Mouse (Mus musculus): Measurements from ENCODE around the gene G6pdx. TPM values are rescaled to one million over a fixed set of nuclear protein-coding genes. Genes with fewer than 3 reads are reported as not detected.

Gene G6pdx
- total and polyA plus RNA-seq, 2 experiments from 2014 or later = 40.2 to 55.6 TPM

DNA sequence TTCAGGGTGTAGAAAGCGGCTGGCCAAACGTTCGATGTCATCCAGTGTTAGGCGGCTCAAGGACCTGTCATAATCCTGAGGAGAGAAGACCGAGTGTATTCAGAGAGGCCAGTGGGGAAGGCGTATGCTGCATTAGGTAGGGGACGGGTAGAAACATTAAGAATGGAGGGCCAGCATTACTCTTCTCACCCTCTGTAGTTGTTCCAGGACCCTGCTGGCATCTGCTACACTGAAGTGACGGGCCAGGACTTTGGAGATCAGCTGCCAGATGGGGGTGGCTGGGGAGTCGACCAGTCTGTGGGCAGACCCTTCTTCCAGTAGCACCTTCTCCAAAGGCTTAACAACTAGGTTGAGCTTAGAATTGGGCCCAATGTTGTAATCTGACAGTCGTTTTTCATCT is 61.5 kb downstream of the G6pdx start:
- DNase-seq (ENCODE audit: low spot score) = no peak
- peak overlapping the region; percentile 74; the same call in 1 of the 2 replicates for H3K9ac ChIP-seq (replicated peaks; ENCODE audit: low read length, poor library complexity, severe bottlenecking)
- peaks cover 5% of the 10 kb centered on the region; the same call in 1 of the 2 replicates for H3K4me1 ChIP-seq (ENCODE audit: insufficient read depth, low read length)
- WGBS = 70% methylated on average over 10 of the region's 10 CpGs
- H3K4me2 ChIP-seq (ENCODE audit: low read depth, low read length, poor library complexity, severe bottlenecking) = peak overlapping the region; percentile 55
- H3K27ac ChIP-seq (ENCODE audit: low read depth, low read length) = peak overlapping the region; percentile 83
- ATAC-seq (ENCODE audit: low FRiP score) = no peak
- no peaks in the 10 kb centered on the region for H3K27me3 ChIP-seq (ENCODE audit: insufficient read depth, low read length)
- H3K9me3 ChIP-seq (ENCODE audit: low read length) = no peaks in the 10 kb centered on the region
- no peak for TF ChIP-seq CTCF (IDR thresholded peaks at IDR 0.05)
- H3K36me3 ChIP-seq (ENCODE audit: insufficient read depth, low read length) = no peaks in the 10 kb centered on the region
- peak overlapping the region; percentile 51 for H3K4me3 ChIP-seq (ENCODE audit: low read depth, low read length)

Other genes with a start within 250 kb of the G6pdx start
- 219 and 282 TPM in 2 replicates for gene Flna, start 179.4 kb downstream of the G6pdx start, total RNA-seq (2014; rRNA removed)
- gene Flna, start 179.4 kb downstream of the G6pdx start, polyA plus RNA-seq (2015; fragmentation: Nextera tagmentation; extraction: Ambion mirVana) = 52.8 and 54.8 TPM in 2 replicates
- gene Emd, start 174.5 kb downstream of the G6pdx start, total RNA-seq (2014; rRNA removed) = 58.0 and 70.0 TPM in 2 replicates
- gene Emd, start 174.5 kb downstream of the G6pdx start, polyA plus RNA-seq (2015; fragmentation: Nextera tagmentation; extraction: Ambion mirVana) = 16.3 and 18.2 TPM in 2 replicates
- 2,035 and 2,080 TPM in 2 replicates for gene Rpl10, start 158.4 kb downstream of the G6pdx start, total RNA-seq (2014; rRNA removed)
- gene Rpl10, start 158.4 kb downstream of the G6pdx start, polyA plus RNA-seq (2015; fragmentation: Nextera tagmentation; extraction: Ambion mirVana) = 390 and 408 TPM in 2 replicates
- gene Taz, start 147.3 kb downstream of the G6pdx start, total RNA-seq (2014; rRNA removed) = 44.4 and 49.2 TPM in 2 replicates
- gene Taz, start 147.3 kb downstream of the G6pdx start, polyA plus RNA-seq (2015; fragmentation: Nextera tagmentation; extraction: Ambion mirVana) = 65.9 and 69.8 TPM in 2 replicates
- 3.8 and 7.5 TPM in 2 replicates for gene Dnase1l1, start 146.9 kb downstream of the G6pdx start, total RNA-seq (2014; rRNA removed)
- 3.0 and 3.3 TPM in 2 replicates for gene Dnase1l1, start 146.9 kb downstream of the G6pdx start, polyA plus RNA-seq (2015; fragmentation: Nextera tagmentation; extraction: Ambion mirVana)
- gene Atp6ap1, start 132.1 kb downstream of the G6pdx start, total RNA-seq (2014; rRNA removed) = 307 and 359 TPM in 2 replicates
- gene Atp6ap1, start 132.1 kb downstream of the G6pdx start, polyA plus RNA-seq (2015; fragmentation: Nextera tagmentation; extraction: Ambion mirVana) = 371 and 388 TPM in 2 replicates
- gene Gdi1, start 124.2 kb downstream of the G6pdx start, total RNA-seq (2014; rRNA removed) = 344 and 530 TPM in 2 replicates
- 951 and 960 TPM in 2 replicates for gene Gdi1, start 124.2 kb downstream of the G6pdx start, polyA plus RNA-seq (2015; fragmentation: Nextera tagmentation; extraction: Ambion mirVana)
- gene Fam50a, start 116.2 kb downstream of the G6pdx start, total RNA-seq (2014; rRNA removed) = 9.3 and 9.4 TPM in 2 replicates
- gene Fam50a, start 116.2 kb downstream of the G6pdx start, polyA plus RNA-seq (2015; fragmentation: Nextera tagmentation; extraction: Ambion mirVana) = 55.5 and 57.2 TPM in 2 replicates
- gene Plxna3, start 100.1 kb downstream of the G6pdx start, total RNA-seq (2014; rRNA removed) = 144 and 167 TPM in 2 replicates
- gene Plxna3, start 100.1 kb downstream of the G6pdx start, polyA plus RNA-seq (2015; fragmentation: Nextera tagmentation; extraction: Ambion mirVana) = 28.6 and 28.9 TPM in 2 replicates
- 40.2 and 67.1 TPM in 2 replicates for gene Lage3, start 75.6 kb downstream of the G6pdx start, total RNA-seq (2014; rRNA removed)
- 62.0 and 65.8 TPM in 2 replicates for gene Lage3, start 75.6 kb downstream of the G6pdx start, polyA plus RNA-seq (2015; fragmentation: Nextera tagmentation; extraction: Ambion mirVana)
- 46.3 and 53.6 TPM in 2 replicates for gene Ubl4a, start 56.0 kb downstream of the G6pdx start, total RNA-seq (2014; rRNA removed)
- 67.1 and 75.0 TPM in 2 replicates for gene Ubl4a, start 56.0 kb downstream of the G6pdx start, polyA plus RNA-seq (2015; fragmentation: Nextera tagmentation; extraction: Ambion mirVana)
- gene Slc10a3, start 55.8 kb downstream of the G6pdx start, total RNA-seq (2014; rRNA removed) = 6.2 and 9.4 TPM in 2 replicates
- 6.1 and 6.9 TPM in 2 replicates for gene Slc10a3, start 55.8 kb downstream of the G6pdx start, polyA plus RNA-seq (2015; fragmentation: Nextera tagmentation; extraction: Ambion mirVana)
- gene Fam3a, start 35.9 kb downstream of the G6pdx start, total RNA-seq (2014; rRNA removed) = 23.6 and 29.9 TPM in 2 replicates
- 31.2 and 33.4 TPM in 2 replicates for gene Fam3a, start 35.9 kb downstream of the G6pdx start, polyA plus RNA-seq (2015; fragmentation: Nextera tagmentation; extraction: Ambion mirVana)
- gene Ikbkg, start 35.9 kb downstream of the G6pdx start, total RNA-seq (2014; rRNA removed) = 20.4 and 24.7 TPM in 2 replicates
- 11.5 and 12.4 TPM in 2 replicates for gene Ikbkg, start 35.9 kb downstream of the G6pdx start, polyA plus RNA-seq (2015; fragmentation: Nextera tagmentation; extraction: Ambion mirVana)
- not detected in 2 replicates for gene Gm6880, start 52.2 kb upstream of the G6pdx start, total RNA-seq (2014; rRNA removed)
- gene Gm6880, start 52.2 kb upstream of the G6pdx start, polyA plus RNA-seq (2015; fragmentation: Nextera tagmentation; extraction: Ambion mirVana) = 0.28 TPM in 1 of 2 replicates, not detected in the other
- not detected in 2 replicates for gene Olfr1326-ps1, start 145.7 kb upstream of the G6pdx start, total RNA-seq (2014; rRNA removed)
- gene Olfr1326-ps1, start 145.7 kb upstream of the G6pdx start, polyA plus RNA-seq (2015; fragmentation: Nextera tagmentation; extraction: Ambion mirVana) = not detected in 2 replicates
- gene Olfr1325, start 163.5 kb upstream of the G6pdx start, total RNA-seq (2014; rRNA removed) = not detected in 2 replicates
- not detected in 2 replicates for gene Olfr1325, start 163.5 kb upstream of the G6pdx start, polyA plus RNA-seq (2015; fragmentation: Nextera tagmentation; extraction: Ambion mirVana)
- gene Gm5640, start 216.4 kb upstream of the G6pdx start, total RNA-seq (2014; rRNA removed) = 0.11 and 0.28 TPM in 2 replicates
- gene Gm5640, start 216.4 kb upstream of the G6pdx start, polyA plus RNA-seq (2015; fragmentation: Nextera tagmentation; extraction: Ambion mirVana) = 0.44 and 0.60 TPM in 2 replicates